Mouse (Mus musculus) kidney, adult 2 months (tissue): ENCODE results near the gene Lmbrd1.

Experiments
- CTCF ChIP-seq: fragments of 200-500 bp; conservative IDR thresholded peaks from 2 replicates; pipeline ENCODE4 v1.5.1; 2011; ENCODE audit warnings: low read depth, mild to moderate bottlenecking, control low read depth, low read length, moderate library complexity, mixed read lengths; ENCODE audit not compliant: insufficient read depth, insufficient read length
- POLR2A ChIP-seq: fragments of 200-500 bp; IDR thresholded peaks from one replicate; pipeline ENCODE4 v1.6.1; 2011; ENCODE audit warnings: low read depth, low read length, control low read depth

DNA sequence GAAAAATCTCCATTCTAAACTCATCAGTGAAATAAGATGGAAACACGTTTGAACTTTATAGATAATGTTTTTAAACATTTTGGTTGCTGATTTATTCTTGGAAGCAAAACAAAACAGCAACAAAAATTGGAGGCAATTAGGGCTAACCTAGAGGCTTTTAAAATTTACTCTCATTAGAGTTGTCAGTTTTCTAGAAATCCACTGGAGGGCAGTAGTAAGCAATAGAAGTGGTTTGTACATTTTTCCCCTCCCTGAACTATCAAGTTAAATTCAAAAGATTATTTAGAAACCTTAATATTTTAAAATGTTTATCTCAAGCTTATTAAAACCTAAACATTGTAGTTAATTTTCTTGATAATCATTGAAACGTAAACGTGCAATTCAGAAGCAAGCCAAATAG lies 41.2 kb downstream of the Lmbrd1 start:
- TF ChIP-seq CTCF, result no peak
- TF ChIP-seq POLR2A, result no peak
